Mouse (Mus musculus) thymus, adult 2 months (tissue): Measurements from ENCODE around the gene Doc2a.

Experiments used
- CTCF ChIP-seq: fragments of 200-500 bp; IDR thresholded peaks from 2 replicates; pipeline ENCODE4 v1.5.1; 2012; ENCODE audit warnings: mild to moderate bottlenecking, control low read depth, low read length, moderate library complexity, borderline replicate concordance; ENCODE audit not compliant: control insufficient read depth, poor library complexity, insufficient read depth; ENCODE audit errors: extremely low read depth
- POLR2A ChIP-seq: fragments of 200-500 bp; IDR thresholded peaks from 2 replicates; pipeline ENCODE4 v1.6.1; 2012; ENCODE audit warnings: mild to moderate bottlenecking, low read length, control low read depth, moderate library complexity; ENCODE audit not compliant: control insufficient read depth, poor library complexity, insufficient read depth; ENCODE audit errors: extremely low read depth

GRCm38 (mm10) chr7:126799050-126799467, 48.2 kb upstream of the Doc2a start:
- peak; percentile 89 for TF ChIP-seq POLR2A
- peak; percentile 71 for TF ChIP-seq CTCF
